8 mouse cellular contexts compared by ENCODE assay signal in genomic region chr6:72615561-72616375, GRCm38 (mm10). TPM values are rescaled to one million over a fixed set of nuclear protein-coding genes. Genes with fewer than 3 reads are reported as not detected.
DNase-seq lines count a peak whose midpoint lies in the region; ATAC-seq and TF ChIP-seq lines count a peak whose summit lies in the region.

No protein-coding gene starts in this region.

- 10% methylated on average over 25 of the region's 25 CpGs for WGBS in heart, adult 2 months
- 24% methylated on average over 25 of the region's 25 CpGs for WGBS in embryonic facial prominence, embryonic 15.5 days
- whole genome bisulfite sequencing in limb, embryonic 10.5 days, result 31% methylated on average over 25 of the region's 25 CpGs
- WGBS in neural tube, embryonic 14.5 days, result 28% methylated on average over 25 of the region's 25 CpGs

- no peaks in the 10 kb centered on the region for H3K9me3 ChIP-seq in embryonic facial prominence, embryonic 15.5 days (replicated peaks)
- H3K9me3 ChIP-seq in limb, embryonic 10.5 days (replicated peaks), result no peaks in the 10 kb centered on the region
- H3K9me3 ChIP-seq in neural tube, embryonic 14.5 days (ENCODE audit: control insufficient read depth, low read length), result no peaks in the 10 kb centered on the region

- no peaks in the 10 kb centered on the region for H3K79me2 ChIP-seq in heart, adult 2 months (replicated peaks; ENCODE audit: control insufficient read depth, insufficient read depth, low read length)

- peaks cover 28% of the 10 kb centered on the region for H3K36me3 ChIP-seq in heart, adult 2 months (ENCODE audit: control insufficient read depth, insufficient read depth, low read length)
- H3K36me3 ChIP-seq in embryonic facial prominence, embryonic 15.5 days, result peaks cover 20% of the 10 kb centered on the region
- peaks cover 31% of the 10 kb centered on the region for H3K36me3 ChIP-seq in limb, embryonic 10.5 days
- peaks cover 7% of the 10 kb centered on the region; the same call in 1 of the 2 replicates for H3K36me3 ChIP-seq in neural tube, embryonic 14.5 days (ENCODE audit: control insufficient read depth, insufficient read depth, low read length)

- no peaks in the 10 kb centered on the region for H3K27me3 ChIP-seq in heart, adult 2 months (ENCODE audit: control insufficient read depth, insufficient read depth, low read length)
- no peaks in the 10 kb centered on the region for H3K27me3 ChIP-seq in embryonic facial prominence, embryonic 15.5 days
- no peaks in the 10 kb centered on the region for H3K27me3 ChIP-seq in limb, embryonic 10.5 days (ENCODE audit: low read depth, poor library complexity, severe bottlenecking)
- no peaks in the 10 kb centered on the region for H3K27me3 ChIP-seq in neural tube, embryonic 14.5 days (ENCODE audit: control insufficient read depth, insufficient read depth, low read length)

- no peak for TF ChIP-seq EP300 in heart, adult 2 months (IDR thresholded peaks at IDR 0.05; ENCODE audit: insufficient read depth, low read depth, low read length)

- peak overlapping the region; percentile 66 for H3K9ac ChIP-seq in heart, adult 2 months (ENCODE audit: low read depth, low read length)
- H3K9ac ChIP-seq in embryonic facial prominence, embryonic 15.5 days, result peak overlapping the region; percentile 71
- H3K9ac ChIP-seq in neural tube, embryonic 14.5 days (replicated peaks; ENCODE audit: low read depth, low read length), result peak overlapping the region; percentile 55

- intact Hi-C loops in heart, adult 2 months (cut with DNase I), result loop anchor here (2.0 kb wide), 1 partner anchor 15 kb away; no protein-coding TSS in a partner anchor
- intact Hi-C loops in heart, postnatal 36 days (cut with DNase I), result loop anchor here (2.0 kb wide), 1 partner anchor 15 kb away; no protein-coding TSS in a partner anchor

- no peak for TF ChIP-seq POLR2A in heart, adult 2 months (IDR thresholded peaks at IDR 0.05; ENCODE audit: insufficient read depth, low read depth, low read length)

- peak overlapping the region; percentile 83 for H3K4me3 ChIP-seq in heart, adult 2 months
- peak overlapping the region; percentile 69 for H3K4me3 ChIP-seq in embryonic facial prominence, embryonic 15.5 days (replicated peaks)
- peak overlapping the region; percentile 85 for H3K4me3 ChIP-seq in limb, embryonic 10.5 days
- peak overlapping the region; percentile 73 for H3K4me3 ChIP-seq in neural tube, embryonic 14.5 days (ENCODE audit: low read depth, low read length)

- H3K4me1 ChIP-seq in heart, adult 2 months (ENCODE audit: control insufficient read depth, insufficient read depth, low read length), result peaks cover 6% of the 10 kb centered on the region
- peaks cover 31% of the 10 kb centered on the region for H3K4me1 ChIP-seq in embryonic facial prominence, embryonic 15.5 days
- peaks cover 29% of the 10 kb centered on the region for H3K4me1 ChIP-seq in limb, embryonic 10.5 days
- H3K4me1 ChIP-seq in neural tube, embryonic 14.5 days (ENCODE audit: control insufficient read depth, insufficient read depth, low read length), result peaks cover 28% of the 10 kb centered on the region

- H3K27ac ChIP-seq in heart, adult 2 months, result peak overlapping the region; percentile 88
- H3K27ac ChIP-seq in embryonic facial prominence, embryonic 15.5 days (replicated peaks), result 0 out of 2 replicates have a peak overlapping the region, but pooled peaks have one; percentile 1
- peak overlapping the region; percentile 86 for H3K27ac ChIP-seq in limb, embryonic 10.5 days
- H3K27ac ChIP-seq in neural tube, embryonic 14.5 days (ENCODE audit: low read depth, low read length), result no peak overlapping the region

- no peak for ATAC-seq in embryonic facial prominence, embryonic 15.5 days (ENCODE audit: insufficient number of reproducible peaks, low FRiP score, low TSS enrichment, low read depth)
- 0 out of 2 replicates have a peak, but pooled peaks have one; percentile 6 for ATAC-seq in neural tube, embryonic 14.5 days (ENCODE audit: low read depth)

- peak overlapping the region; percentile 92 for H3K4me2 ChIP-seq in embryonic facial prominence, embryonic 15.5 days (replicated peaks)
- H3K4me2 ChIP-seq in neural tube, embryonic 14.5 days (ENCODE audit: low read depth, low read length), result peak overlapping the region; percentile 90

- TF ChIP-seq CTCF in heart, adult 2 months (IDR thresholded peaks at IDR 0.05), result no peak

- DNase-seq in heart, adult 2 months, result peak in 1 of 2 experiments; percentile 11
- no peak for DNase-seq in heart, postnatal 36 days
- peak; percentile 52 for DNase-seq in CD4-positive, CD25-positive, alpha-beta regulatory T cell, adult 2 months (ENCODE audit: low read depth, low spot score)
- DNase-seq in limb, embryonic 10.5 days (ENCODE audit: low spot score), result no peak
- no peak for DNase-seq in gastrocnemius, postnatal 10 days
- no peak for DNase-seq in adrenal gland, postnatal 25 days

RNA-seq across cellular contexts. Expression of gene Tgoln1, which starts 1.0 kb away (rescaled TPM):
- total RNA-seq in heart, adult 2 months (2021), result 10 to 100 TPM; 60.1 to 68.0 TPM
- 29.0 and 55.7 TPM in 2 replicates for polyA plus RNA-seq in heart, adult 2 months (2012; rRNA removed)
- total RNA-seq in heart, postnatal 36 days (2021), result 10 to 100 TPM; 56.9 to 61.9 TPM
- polyA plus RNA-seq in embryonic facial prominence, embryonic 15.5 days (2015; fragmentation: Nextera tagmentation; extraction: Ambion mirVana), result 26.9 and 27.3 TPM in 2 replicates
- 22.2 and 24.5 TPM in 2 replicates for polyA plus RNA-seq in limb, embryonic 10.5 days (2016; fragmentation: Nextera tagmentation; extraction: Ambion mirVana)
- 42.1 and 50.3 TPM in 2 replicates for polyA plus RNA-seq in neural tube, embryonic 14.5 days (2014; fragmentation: Nextera tagmentation; extraction: Ambion mirVana)
- 10 to 100 TPM; 22.8 to 25.2 TPM for total RNA-seq in gastrocnemius, postnatal 10 days (2021)
- 176 and 187 TPM in 2 replicates for total RNA-seq in adrenal gland, postnatal 25 days (2021)

RNA-seq across cellular contexts. Expression of gene Retsat, which starts 17.5 kb away (rescaled TPM):
- 100 to 1,000 TPM; 155 to 181 TPM for total RNA-seq in heart, adult 2 months (2021)
- 57.1 and 83.3 TPM in 2 replicates for polyA plus RNA-seq in heart, adult 2 months (2012; rRNA removed)
- 100 to 1,000 TPM; 185 to 218 TPM for total RNA-seq in heart, postnatal 36 days (2021)
- 18.1 and 18.7 TPM in 2 replicates for polyA plus RNA-seq in embryonic facial prominence, embryonic 15.5 days (2015; fragmentation: Nextera tagmentation; extraction: Ambion mirVana)
- 9.9 and 10.1 TPM in 2 replicates for polyA plus RNA-seq in limb, embryonic 10.5 days (2016; fragmentation: Nextera tagmentation; extraction: Ambion mirVana)
- 3.9 and 5.5 TPM in 2 replicates for polyA plus RNA-seq in neural tube, embryonic 14.5 days (2014; fragmentation: Nextera tagmentation; extraction: Ambion mirVana)
- 10 to 100 TPM; 36.3 to 37.1 TPM for total RNA-seq in gastrocnemius, postnatal 10 days (2021)
- 309 and 334 TPM in 2 replicates for total RNA-seq in adrenal gland, postnatal 25 days (2021)

RNA-seq across cellular contexts. Expression of gene Elmod3, which starts 17.6 kb away (rescaled TPM):
- total RNA-seq in heart, adult 2 months (2021), result 10 to 100 TPM; 12.8 to 16.5 TPM
- 25.5 and 32.8 TPM in 2 replicates for polyA plus RNA-seq in heart, adult 2 months (2012; rRNA removed)
- total RNA-seq in heart, postnatal 36 days (2021), result 10 to 100 TPM; 13.8 to 20.0 TPM
- polyA plus RNA-seq in embryonic facial prominence, embryonic 15.5 days (2015; fragmentation: Nextera tagmentation; extraction: Ambion mirVana), result 18.8 and 23.9 TPM in 2 replicates
- 14.0 and 14.6 TPM in 2 replicates for polyA plus RNA-seq in limb, embryonic 10.5 days (2016; fragmentation: Nextera tagmentation; extraction: Ambion mirVana)
- 17.6 and 17.8 TPM in 2 replicates for polyA plus RNA-seq in neural tube, embryonic 14.5 days (2014; fragmentation: Nextera tagmentation; extraction: Ambion mirVana)
- 1 to 10 TPM; 6.1 to 6.8 TPM for total RNA-seq in gastrocnemius, postnatal 10 days (2021)
- 23.3 and 24.4 TPM in 2 replicates for total RNA-seq in adrenal gland, postnatal 25 days (2021)
